Mouse (Mus musculus) retina, postnatal 1 day (tissue): ENCODE results near the gene Siglece.

Experiments used
- DNase-seq: peaks from one replicate; pipeline ENCODE4 v3.0.0-alpha.2; 2012

The Siglece gene

DNA sequence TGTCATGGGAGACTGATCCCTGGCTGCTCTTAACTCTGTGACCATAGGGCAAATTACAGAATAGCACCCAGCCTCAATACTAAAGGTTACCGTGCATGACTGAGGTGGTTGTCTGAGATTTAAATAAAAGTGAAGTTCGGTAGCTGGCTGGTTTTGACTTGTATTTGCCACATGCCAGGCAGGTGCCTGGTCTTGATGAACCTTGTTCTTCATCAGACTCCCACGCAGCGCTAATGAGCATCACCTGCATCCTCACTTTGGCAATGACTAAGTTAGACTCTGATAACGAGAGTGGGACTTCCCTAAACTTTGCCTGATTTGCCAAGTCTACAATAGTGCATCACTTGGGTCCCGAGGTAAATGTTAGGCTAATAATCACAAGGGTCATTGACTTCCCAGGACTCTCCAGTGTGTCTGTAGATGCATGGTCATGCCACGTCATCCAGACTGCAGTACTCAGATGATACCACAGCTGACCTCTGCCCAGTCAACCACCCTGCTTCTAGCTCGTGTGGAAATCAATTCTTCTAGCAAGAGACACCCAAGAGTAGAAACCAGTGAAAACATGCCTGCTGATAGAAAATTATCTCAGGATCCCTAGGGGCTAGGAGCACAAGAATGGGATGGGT, 34.1 kb downstream of the Siglece start:
- no peak for DNase-seq

GRCm38 (mm10) chr7:43625065-43625464, 34.9 kb downstream of the Siglece start:
- DNase-seq = no peak

DNA sequence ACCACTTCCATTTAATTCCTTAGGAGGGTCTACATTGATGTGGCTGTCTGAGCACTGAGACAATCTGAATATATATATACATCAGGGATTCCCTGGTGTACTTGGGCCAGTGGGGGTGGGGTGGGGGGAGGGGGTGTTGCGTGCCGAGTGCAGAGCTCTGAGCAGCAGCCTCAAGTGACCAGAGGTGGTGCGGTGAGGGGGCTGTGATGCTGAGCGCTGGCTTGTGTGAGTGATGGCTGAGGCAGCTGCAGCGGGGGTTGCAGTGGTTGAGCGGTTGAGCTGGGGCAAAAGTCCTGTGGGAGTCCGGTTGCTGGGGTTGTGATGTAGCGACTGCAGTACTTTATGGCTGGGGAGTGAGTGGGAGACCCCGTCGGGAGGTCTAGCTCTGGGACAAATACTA, 36.1 kb downstream of the Siglece start:
- peak; percentile 22 for DNase-seq

GRCm38 (mm10) chr7:43622927-43623326, 37.0 kb downstream of the Siglece start:
- DNase-seq = no peak

DNA sequence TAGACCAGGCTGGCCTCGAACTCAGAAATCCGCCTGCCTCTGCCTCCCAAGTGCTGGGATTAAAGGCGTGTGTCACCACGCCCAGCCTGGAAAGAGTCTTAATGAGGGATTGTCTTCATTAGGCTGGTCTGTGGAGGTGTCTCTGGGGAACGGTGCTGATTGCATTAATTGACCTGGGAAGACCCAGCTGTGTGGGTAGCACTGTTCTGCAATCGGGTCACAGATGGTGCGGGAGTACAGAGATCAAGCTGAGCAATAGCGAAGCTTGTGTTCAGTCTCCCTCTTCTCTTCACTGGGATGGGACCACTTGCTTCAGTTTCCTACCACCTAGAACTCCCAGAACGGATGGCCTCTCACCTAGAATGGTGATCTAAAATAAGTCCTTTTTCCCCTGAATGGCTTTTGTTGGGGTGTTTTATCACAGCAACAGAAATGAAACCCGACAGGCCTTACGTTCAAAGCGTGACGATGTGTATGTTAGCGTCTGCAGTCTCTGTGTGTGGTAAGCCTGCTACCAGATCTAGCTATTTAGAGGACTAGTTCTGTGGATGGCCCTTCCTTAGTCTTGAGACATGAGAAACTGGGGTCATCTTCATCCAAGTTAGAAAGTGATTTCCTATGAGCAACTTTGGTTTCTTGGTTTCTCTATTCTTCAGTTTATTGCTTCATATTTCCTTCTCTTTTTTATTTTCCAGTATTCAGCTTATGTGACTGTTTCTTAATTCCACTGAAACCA, 46.0 kb downstream of the Siglece start:
- peak; percentile 48 for DNase-seq

DNA sequence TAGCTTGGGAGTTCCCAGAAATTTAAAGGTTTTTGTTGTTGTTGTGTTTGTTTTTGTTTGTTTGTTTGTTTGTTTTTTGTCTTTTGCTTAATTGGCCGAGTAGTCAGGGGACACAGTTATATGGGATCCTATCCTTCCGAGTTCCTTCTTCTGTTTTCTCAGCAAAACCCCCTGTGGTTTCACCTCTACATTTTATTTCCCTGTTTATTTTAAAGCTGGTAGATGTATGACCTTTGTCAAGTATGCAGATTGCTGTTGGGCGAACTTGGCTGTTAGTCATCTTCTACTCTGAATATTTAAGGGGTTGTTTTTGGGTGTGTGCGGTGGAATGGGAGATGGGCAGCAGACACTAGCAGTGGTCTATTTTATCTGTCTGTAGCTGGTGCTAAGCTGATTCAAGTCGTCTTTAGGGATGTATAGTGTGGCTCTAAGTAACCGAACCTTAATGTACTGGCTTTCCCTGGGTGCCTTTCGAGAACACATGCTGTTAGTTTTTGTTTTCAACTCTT, 51.6 kb downstream of the Siglece start:
- DNase-seq = no peak

- DNase-seq = no peak
Measured at GRCm38 (mm10) chr7:43607743-43608287, 52.1 kb downstream of the Siglece start.

GRCm38 (mm10) chr7:43606896-43607742, 52.8 kb downstream of the Siglece start, which contains the start of gene Zfp819:
Gene Zfp819 (plus strand): TSS chr7:43607169.
- peak; percentile 88 for DNase-seq

GRCm38 (mm10) chr7:43601884-43602283, 58.1 kb downstream of the Siglece start:
- DNase-seq = no peak
